Comparison of ENCODE assay signal across 8 mouse cellular contexts in the genomic region with DNA sequence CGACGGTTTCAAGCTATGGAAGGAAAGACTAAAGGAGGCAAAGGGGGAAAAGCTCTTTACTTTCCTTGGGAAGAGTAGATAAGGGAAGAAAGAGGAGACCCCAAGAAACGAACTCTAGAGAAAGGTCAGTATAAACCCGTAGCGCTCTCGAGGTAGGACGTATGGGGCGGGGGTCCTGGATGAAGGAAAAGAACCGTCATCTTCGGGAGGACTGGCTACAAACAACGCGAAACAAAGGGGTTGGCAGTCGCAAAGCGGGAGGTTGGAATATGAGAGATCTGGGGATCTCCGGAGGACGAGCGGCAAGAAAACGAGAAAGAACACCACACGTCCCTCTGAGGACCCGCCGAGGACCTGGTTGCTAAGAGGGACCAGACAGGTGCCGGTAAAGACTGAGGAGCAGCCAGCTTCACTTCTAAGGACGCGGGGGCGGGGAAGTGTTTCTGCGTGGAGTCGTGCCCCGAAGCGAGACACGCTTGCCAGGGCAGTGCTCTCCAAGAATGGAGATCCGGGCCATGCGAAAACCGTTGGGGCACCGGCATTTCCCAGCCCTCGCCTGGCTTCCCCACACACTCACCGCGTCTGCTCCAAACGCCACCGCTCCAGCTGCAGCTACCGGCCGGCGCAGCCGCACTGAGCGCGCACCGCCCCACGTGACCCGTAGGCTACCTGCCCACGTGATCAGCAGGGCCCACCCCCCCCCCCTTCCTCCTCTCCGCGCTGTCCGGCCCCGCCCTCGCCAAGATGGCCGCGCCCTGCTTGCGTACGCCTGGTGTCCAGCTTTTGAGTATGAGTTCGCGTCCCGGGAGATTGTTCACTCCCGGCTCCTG. TPM values are rescaled to one million over a fixed set of nuclear protein-coding genes. Genes with fewer than 3 reads are reported as not detected.
DNase-seq lines count a peak whose midpoint lies in the region; ATAC-seq and TF ChIP-seq lines count a peak whose summit lies in the region.

Gene Fam118b (minus strand): TSS at position 660 of the 830 bp plus-strand sequence.
Gene Rpusd4 (plus strand): TSS at position 720 of the 830 bp plus-strand sequence.

- DNase-seq in ES-E14 (ENCODE audit: low read depth, low spot score): peak; percentile 82
- peak; percentile 92 for DNase-seq in cerebellum, adult 11-12 months
- peak; percentile 94 for DNase-seq in heart, postnatal 4 days
- DNase-seq in layer of hippocampus, adult 8-10 months (ENCODE audit: low spot score in 2 of 2): peak; percentile 86 to 94
- DNase-seq in ovary, adult 18-20 months (ENCODE audit: low spot score): peak; percentile 87
- peak; percentile 94 for DNase-seq in thymus, postnatal 0 days (ENCODE audit: low spot score)

- 0 out of 4 replicates have a peak, but pooled peaks cover 0 to 2% of the 10 kb centered on the region in 2 experiments for H3K4me1 ChIP-seq in ES-E14 (ENCODE audit: control insufficient read depth in 2 of 2, insufficient read depth in 2 of 2, low read length in 2 of 2, poor library complexity in 1 of 2)
- peaks cover 15% of the 10 kb centered on the region for H3K4me1 ChIP-seq in forebrain, embryonic 16.5 days (replicated peaks; ENCODE audit: control insufficient read depth, insufficient read depth, low read length)
- H3K4me1 ChIP-seq in lung, embryonic 15.5 days: peaks cover 21% of the 10 kb centered on the region

- H3K4me3 ChIP-seq in ES-E14 (ENCODE audit: insufficient read depth in 1 of 2, low read depth in 1 of 2, low read length in 2 of 2, poor library complexity in 1 of 2, severe bottlenecking in 1 of 2): peak within 1 kb of the TSS; percentile 77 to 95
- peak within 1 kb of the TSS; percentile 89 for H3K4me3 ChIP-seq in forebrain, embryonic 16.5 days (replicated peaks; ENCODE audit: low read length)
- H3K4me3 ChIP-seq in lung, embryonic 15.5 days: peak within 1 kb of the TSS; percentile 87

- H3K4me2 ChIP-seq in forebrain, embryonic 16.5 days (ENCODE audit: low read length): peak within 1 kb of the TSS; percentile 82
- peak within 1 kb of the TSS; percentile 82 for H3K4me2 ChIP-seq in lung, embryonic 15.5 days

- peak; percentile 96 for ATAC-seq in forebrain, embryonic 16.5 days
- peak; percentile 97 for ATAC-seq in lung, embryonic 15.5 days (ENCODE audit: borderline replicate concordance, extremely low read depth, low FRiP score, low TSS enrichment)

- peak within 1 kb of the TSS; percentile 82 for H3K9ac ChIP-seq in ES-E14 (ENCODE audit: insufficient read depth, low read depth, low read length, poor library complexity, severe bottlenecking)
- peak within 1 kb of the TSS; percentile 90 for H3K9ac ChIP-seq in forebrain, embryonic 16.5 days (replicated peaks; ENCODE audit: low read depth, low read length)
- H3K9ac ChIP-seq in lung, embryonic 15.5 days: peak within 1 kb of the TSS; percentile 76

- in situ Hi-C loops in ES-E14 (cut with MboI; ENCODE audit: low sequenced_read_pairs in 2 of 2, unreplicated experiment in 2 of 2): no loop called here

- H3K36me3 ChIP-seq in ES-E14 (ENCODE audit: control insufficient read depth, insufficient read depth, low read length, poor library complexity, severe bottlenecking): peaks cover 6% of the 10 kb centered on the region
- no peaks in the 10 kb centered on the region for H3K36me3 ChIP-seq in forebrain, embryonic 16.5 days (ENCODE audit: control insufficient read depth, insufficient read depth)
- peaks cover 3% of the 10 kb centered on the region; the same call in 1 of the 2 replicates for H3K36me3 ChIP-seq in lung, embryonic 15.5 days

- under 1% methylated on average over 58 of the region's 62 CpGs for WGBS in forebrain, embryonic 16.5 days
- WGBS in lung, embryonic 15.5 days: under 1% methylated on average over 56 of the region's 62 CpGs

- H3K27me3 ChIP-seq in forebrain, embryonic 16.5 days (replicated peaks; ENCODE audit: control insufficient read depth, insufficient read depth, low read length): no peaks in the 10 kb centered on the region
- no peaks in the 10 kb centered on the region for H3K27me3 ChIP-seq in lung, embryonic 15.5 days

- no peaks in the 10 kb centered on the region for H3K9me3 ChIP-seq in ES-E14 (ENCODE audit: control insufficient read depth, insufficient read depth, low read depth, low read length)
- no peaks in the 10 kb centered on the region for H3K9me3 ChIP-seq in forebrain, embryonic 16.5 days (ENCODE audit: control insufficient read depth, low read length)
- no peaks in the 10 kb centered on the region for H3K9me3 ChIP-seq in lung, embryonic 15.5 days

- H3K27ac ChIP-seq in ES-E14 (ENCODE audit: insufficient read depth, low read depth, low read length, poor library complexity, severe bottlenecking): no peak within 1 kb of the TSS
- H3K27ac ChIP-seq in forebrain, embryonic 16.5 days (ENCODE audit: low read length): peak within 1 kb of the TSS; percentile 89
- H3K27ac ChIP-seq in lung, embryonic 15.5 days: peak within 1 kb of the TSS; percentile 57

TF ChIP-seq in ES-E14, 5 proteins besides CTCF, POLR2A, EP300 and RAD21:
- no peak for TF ChIP-seq CHD2 (IDR thresholded peaks at IDR 0.05; ENCODE audit: low read depth, low read length)
- TF ChIP-seq MAFK (IDR thresholded peaks at IDR 0.05; ENCODE audit: insufficient read depth, low read depth, low read length): no peak
- no peak for TF ChIP-seq ZC3H11A (IDR thresholded peaks at IDR 0.05; ENCODE audit: borderline replicate concordance, low read depth, low read length)
- TF ChIP-seq ZNF384 (IDR thresholded peaks at IDR 0.05; ENCODE audit: low read depth, low read length): no peak
- no peak for TF ChIP-seq HCFC1 (IDR thresholded peaks at IDR 0.05; ENCODE audit: borderline replicate concordance, insufficient read depth, low read length)

RNA-seq across cellular contexts. Expression of gene Fam118b, which starts in this region (rescaled TPM):
- total RNA-seq in ES-E14 (2012; rRNA removed): 19.3 and 26.9 TPM in 2 replicates
- 86.8 and 92.5 TPM in 2 replicates for polyA plus RNA-seq in forebrain, embryonic 16.5 days (2015; fragmentation: Nextera tagmentation; extraction: Ambion mirVana)
- 10 to 100 TPM; 16.6 to 18.0 TPM for total RNA-seq in heart, postnatal 4 days (2021)
- 10 to 100 TPM; 23.9 to 32.9 (median 27.7) TPM for total RNA-seq in layer of hippocampus, adult 8-10 months (2022)
- polyA plus RNA-seq in lung, embryonic 15.5 days (2015; fragmentation: Nextera tagmentation; extraction: Ambion mirVana): 35.9 and 36.7 TPM in 2 replicates
- polyA plus RNA-seq in thymus, postnatal 0 days (2015; fragmentation: Nextera tagmentation; extraction: Ambion mirVana): 33.1 and 35.1 TPM in 2 replicates

RNA-seq across cellular contexts. Expression of gene Rpusd4, which starts in this region (rescaled TPM):
- 28.8 and 32.0 TPM in 2 replicates for total RNA-seq in ES-E14 (2012; rRNA removed)
- 19.7 and 23.1 TPM in 2 replicates for polyA plus RNA-seq in forebrain, embryonic 16.5 days (2015; fragmentation: Nextera tagmentation; extraction: Ambion mirVana)
- 1 to 10 TPM; 9.6 to 9.9 TPM for total RNA-seq in heart, postnatal 4 days (2021)
- total RNA-seq in layer of hippocampus, adult 8-10 months (2022): 10 to 100 TPM; 11.8 to 12.9 (median 12.1) TPM
- polyA plus RNA-seq in lung, embryonic 15.5 days (2015; fragmentation: Nextera tagmentation; extraction: Ambion mirVana): 24.3 and 27.7 TPM in 2 replicates
- polyA plus RNA-seq in thymus, postnatal 0 days (2015; fragmentation: Nextera tagmentation; extraction: Ambion mirVana): 34.7 and 39.2 TPM in 2 replicates
